Mouse (Mus musculus) gastrocnemius, postnatal 14 days (tissue): ENCODE data around the gene Prdx3. TPM values are rescaled to one million over a fixed set of nuclear protein-coding genes. Genes with fewer than 3 reads are reported as not detected.
"Not testable (repeated sequence)": the region's sequence is repeated elsewhere in the genome, so short reads cannot be mapped to it uniquely, and the experiment has no call there.

Experiments used
- DNase-seq: peaks from one replicate; pipeline ENCODE4 v3.0.0; 2021; ENCODE audit warnings: mixed read lengths
- intact Hi-C: fragments of 180-260 bp; cut with DNase I; formaldehyde crosslinking; loops from one replicate; pipeline ENCODE4 v1.15.1; 2025; ENCODE audit warnings: low total_unique reads
- total RNA-seq, 2 experiments: library from RNA; stranded (reverse); gene quantifications; 2 replicates each; pipeline ENCODE4 v1.2.3; 2021

The Prdx3 gene
- total RNA-seq, 2 experiments from 2014 or later, result 163 to 192 TPM

DNA sequence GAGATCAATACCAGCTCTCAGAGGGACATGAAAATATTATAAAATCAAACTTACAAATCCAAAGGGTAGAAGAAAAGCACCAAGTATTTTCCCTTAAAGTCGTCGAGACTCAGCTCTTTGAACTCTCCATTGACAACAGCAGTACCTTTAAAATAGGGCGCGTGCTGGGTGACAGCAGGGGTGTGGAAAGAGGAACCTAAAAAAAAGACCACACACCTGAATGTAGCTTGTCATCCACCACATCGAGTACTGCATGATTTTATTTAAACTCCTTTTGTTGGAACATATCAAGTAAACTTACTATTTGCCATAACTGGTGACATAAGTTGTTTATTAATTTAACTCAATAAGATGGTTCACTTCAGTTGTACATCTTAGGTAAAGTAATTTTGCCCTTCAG is 3.0 kb downstream of the Prdx3 start:
- DNase-seq, result no peak
- intact Hi-C loops, result no loop called here

- intact Hi-C loops, result no loop called here
- DNase-seq, result no peak
Measured at GRCm38 (mm10) chr19:60870489-60870888, 3.9 kb downstream of the Prdx3 start.

- intact Hi-C loops, DNase-seq: not testable (repeated sequence)
Measured at GRCm38 (mm10) chr19:60866169-60866568, 8.2 kb downstream of the Prdx3 start.

GRCm38 (mm10) chr19:60860868-60861700 is 13.3 kb downstream of the Prdx3 start, which contains the start of gene Sfxn4:
Sfxn4 (minus strand) TSS chr19:60861479.
- intact Hi-C loops, result no loop called here

DNA sequence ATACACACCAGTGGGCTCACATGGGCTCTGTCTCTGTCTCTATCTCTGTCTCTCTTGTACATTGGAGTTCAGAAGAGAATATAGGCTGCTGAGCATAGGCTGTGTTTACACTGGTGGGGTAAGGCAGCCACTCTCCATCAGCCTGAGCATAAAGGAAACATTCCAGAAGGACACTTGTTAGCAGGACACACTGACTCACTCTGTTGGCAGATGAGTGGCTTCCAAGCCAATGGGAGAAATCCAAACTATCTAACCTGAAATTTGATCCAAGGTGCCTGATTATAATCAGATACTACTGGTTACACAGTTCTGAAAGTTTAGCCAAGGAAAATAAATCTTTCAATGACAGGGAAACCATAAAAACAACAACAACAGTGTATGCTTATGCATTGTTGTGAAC is 28.6 kb downstream of the Prdx3 start:
- intact Hi-C loops, result no loop called here
- DNase-seq, result no peak

More at GRCm38 (mm10) chr19:60860868-60861700, 13.3 kb downstream of the Prdx3 start, which contains the start of gene Sfxn4:
- DNase-seq, result peak; percentile 91

- intact Hi-C loops, result no loop called here
- DNase-seq, result no peak
Measured at GRCm38 (mm10) chr19:60843324-60843723, 31.0 kb downstream of the Prdx3 start.

DNA sequence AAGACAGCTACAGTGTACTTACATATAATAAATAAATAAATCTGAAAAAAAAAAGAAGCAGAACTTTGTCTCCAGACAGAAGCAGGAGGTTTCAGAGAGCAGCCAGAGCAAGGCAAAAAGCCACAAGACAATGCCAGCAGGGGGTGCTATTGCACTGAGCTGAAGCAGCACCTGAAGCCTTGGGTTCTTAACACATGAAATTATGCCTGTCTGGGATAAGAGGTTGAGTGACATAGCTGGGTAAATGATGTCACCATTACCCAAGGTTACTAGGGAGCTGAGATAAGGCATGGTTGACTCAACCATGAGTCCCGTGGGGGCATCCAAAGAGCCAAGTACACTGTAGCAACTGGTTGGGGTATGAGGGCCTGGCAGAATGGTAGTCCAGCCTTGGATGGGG is 36.6 kb downstream of the Prdx3 start:
- DNase-seq, result peak; percentile 61
- intact Hi-C loops, result no loop called here

GRCm38 (mm10) chr19:60818677-60819076 is 55.7 kb downstream of the Prdx3 start:
- no peak for DNase-seq
- intact Hi-C loops, result no loop called here

Other genes starting within 250 kb of the Prdx3 start
- gene Nanos1, start 118.6 kb downstream of the Prdx3 start, total RNA-seq, result under 1 TPM; 0.18 to 0.31 TPM
- gene Eif3a, start 83.9 kb downstream of the Prdx3 start, total RNA-seq, result 10 to 100 TPM; 84.4 to 88.4 TPM
- 10 to 100 TPM in 1 of 2 experiments, 1 to 10 TPM in 1; 8.3 to 11.3 TPM for gene Fam45a, start 63.0 kb downstream of the Prdx3 start, total RNA-seq
- gene Sfxn4, start 13.1 kb downstream of the Prdx3 start, total RNA-seq, result 1 to 10 TPM; 1.6 to 1.9 TPM
- gene Grk5, start 15.2 kb upstream of the Prdx3 start, total RNA-seq, result 1 to 10 TPM; 6.4 to 6.5 TPM